Mouse (Mus musculus) liver, postnatal 0 days (tissue): Measurements from ENCODE around the gene Grap. TPM values are rescaled to one million over a fixed set of nuclear protein-coding genes. Genes with fewer than 3 reads are reported as not detected.

Source experiments
- ATAC-seq: fragments of 200-750 bp; cut with Nextera tagmentation; 2 replicates; pipeline ENCODE4 v1.8.0; 2017; ENCODE audit warnings: mild to moderate bottlenecking, moderate library complexity
- DNase-seq: peaks from one replicate; pipeline ENCODE4 v3.0.0-alpha.2; 2016
- H3K27ac ChIP-seq: fragments of 300-500 bp; sonication (generic); 2 replicates; pipeline ENCODE4 v1.5.1; 2014; ENCODE audit warnings: antibody characterized with exemption, moderate library complexity, mild to moderate bottlenecking, low read depth
- H3K27me3 ChIP-seq: fragments of 300-500 bp; sonication (generic); 2 replicates; pipeline ENCODE4 v1.6.1; 2014; ENCODE audit warnings: low read length, control low read depth, mixed read lengths; ENCODE audit not compliant: insufficient read depth
- H3K36me3 ChIP-seq: fragments of 300-500 bp; sonication (generic); replicated peaks from 2 replicates; pipeline ENCODE4 v1.6.1; 2014; ENCODE audit warnings: mild to moderate bottlenecking, control low read depth, low read length, moderate library complexity, mixed read lengths; ENCODE audit not compliant: insufficient read depth
- H3K4me1 ChIP-seq: fragments of 300-500 bp; sonication (generic); 2 replicates; pipeline ENCODE4 v1.6.1; 2014; ENCODE audit warnings: antibody characterized with exemption, mild to moderate bottlenecking, control low read depth; ENCODE audit not compliant: insufficient read depth
- H3K4me2 ChIP-seq: fragments of 300-500 bp; sonication (generic); 2 replicates; pipeline ENCODE4 v1.6.1; 2014; ENCODE audit warnings: low read depth, mild to moderate bottlenecking, low read length, moderate library complexity, mixed read lengths
- H3K4me3 ChIP-seq: fragments of 300-500 bp; sonication (generic); 2 replicates; pipeline ENCODE4 v1.5.1; 2014; ENCODE audit warnings: low read depth, low read length
- H3K9ac ChIP-seq: fragments of 300-500 bp; sonication (generic); replicated peaks from 2 replicates; pipeline ENCODE4 v1.6.1; 2014; ENCODE audit warnings: mild to moderate bottlenecking, moderate library complexity
- H3K9me3 ChIP-seq: fragments of 300-500 bp; sonication (generic); 2 replicates; pipeline ENCODE4 v1.6.1; 2016; ENCODE audit warnings: mild to moderate bottlenecking, control low read depth, low read length, mixed read lengths
- CTCF ChIP-seq: sonication (generic); IDR thresholded peaks from 2 replicates; pipeline ENCODE4 v1.5.1; 2016; ENCODE audit warnings: antibody characterized with exemption, low read depth
- EP300 ChIP-seq: IDR thresholded peaks from 2 replicates; pipeline ENCODE4 v1.6.1; 2016; ENCODE audit warnings: antibody characterized with exemption, low read depth, mild to moderate bottlenecking
- WGBS: fragments of 180-500 bp; shearing (Covaris S2); extraction: QIAGEN DNeasy Blood & Tissue Kit; methylation state at CpG from one replicate; pipeline ENCODE4 v1.1.7; 2014; ENCODE audit not compliant: insufficient replicate concordance; 5-methylcytosine and 5-hydroxymethylcytosine counted together
- polyA plus RNA-seq: library from polyadenylated mRNA; unstranded; fragments of >200 nt; fragmentation: Nextera tagmentation; extraction: Ambion mirVana; gene quantifications from 2 replicates; pipeline ENCODE4 v1.2.1, GENCODE M21; 2015

The Grap gene
- polyA plus RNA-seq, 1 experiment from 2014 or later: 6.7 TPM

- no peaks in the 10 kb centered on the region for H3K9me3 ChIP-seq
- peaks cover 6% of the 10 kb centered on the region for H3K4me1 ChIP-seq
- H3K9ac ChIP-seq: no peak overlapping the region; the same call in 1 of the 2 replicates
- H3K36me3 ChIP-seq: no peaks in the 10 kb centered on the region
- H3K27ac ChIP-seq: peak overlapping the region; percentile 16; the same call in 1 of the 2 replicates
- ATAC-seq: no peak
- H3K4me2 ChIP-seq: no peak overlapping the region
- WGBS: 67% methylated on average over 4 of the region's 4 CpGs
- DNase-seq: no peak
- H3K27me3 ChIP-seq: no peaks in the 10 kb centered on the region
- TF ChIP-seq CTCF: no peak
- no peak for TF ChIP-seq EP300
- no peak overlapping the region for H3K4me3 ChIP-seq
Observed at GRCm38 (mm10) chr11:61659011-61659858, 6.2 kb downstream of the Grap start.

DNA sequence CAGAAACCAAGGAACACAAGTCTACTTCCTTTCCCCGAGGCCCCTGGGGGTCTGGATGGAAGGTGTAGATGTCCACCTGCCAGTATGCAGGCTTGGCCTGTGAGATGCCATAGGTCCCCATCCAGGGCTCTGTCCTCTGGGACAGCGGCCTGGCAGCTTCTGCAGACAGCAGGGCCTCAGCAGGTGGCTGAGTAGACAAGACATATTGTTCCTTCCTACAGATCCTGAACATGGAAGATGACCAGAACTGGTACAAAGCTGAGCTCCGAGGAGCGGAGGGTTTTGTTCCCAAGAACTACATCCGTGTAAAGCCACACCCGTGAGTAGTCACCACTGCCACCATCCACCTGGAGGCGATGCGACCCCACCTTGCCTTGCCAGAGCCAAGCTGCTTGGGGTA, 6.9 kb downstream of the Grap start:
- Histone ChIP-seq H3K27ac (no peak overlapping the region), H3K4me1 (peaks cover 6% of the 10 kb centered on the region), H3K4me3 (no peak overlapping the region), H3K4me2 (no peak overlapping the region), H3K9me3 (no peaks in the 10 kb centered on the region), H3K36me3 (no peaks in the 10 kb centered on the region), H3K27me3 (no peaks in the 10 kb centered on the region), H3K9ac (no peak overlapping the region)
- DNase-seq (no peak), ATAC-seq (no peak)
- WGBS: 66% methylated on average over 8 of the region's 8 CpGs
- TF ChIP-seq CTCF (no peak), EP300 (no peak)

DNA sequence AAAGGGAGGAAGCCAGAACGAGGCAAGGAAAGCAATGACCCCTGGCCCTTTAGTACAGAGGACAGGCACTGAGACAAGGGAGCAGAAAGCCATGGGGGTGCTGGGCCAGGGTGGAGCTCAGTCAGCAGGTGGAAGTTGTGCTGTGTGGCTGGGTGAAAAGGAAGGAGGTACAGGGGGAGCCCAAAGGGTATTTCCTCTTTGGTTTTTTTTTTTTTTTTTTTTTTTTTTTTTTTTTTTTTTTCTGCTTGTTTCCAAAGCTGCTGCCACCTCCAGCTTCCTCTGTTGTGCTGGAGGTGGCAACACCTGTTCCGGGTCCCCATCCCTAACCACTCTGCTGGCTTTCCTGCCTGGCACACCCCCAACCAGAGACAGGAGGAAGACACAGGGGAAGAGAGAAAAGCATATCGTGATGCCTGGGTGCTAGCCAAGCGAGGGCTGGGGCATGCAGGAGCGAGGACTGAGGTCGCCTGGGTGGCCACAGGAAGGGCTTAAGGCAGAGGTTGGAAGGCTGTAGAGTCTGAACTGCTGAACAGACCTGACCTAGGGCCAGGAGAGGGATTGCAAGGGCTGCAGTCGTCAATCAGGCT, 7.8 kb downstream of the Grap start:
- TF ChIP-seq EP300 (no peak), CTCF (no peak)
- H3K9me3 ChIP-seq: no peaks in the 10 kb centered on the region
- no peak overlapping the region for H3K9ac ChIP-seq
- H3K4me2 ChIP-seq: no peak overlapping the region
- no peak for ATAC-seq
- H3K36me3 ChIP-seq: no peaks in the 10 kb centered on the region
- 34% methylated on average over 7 of the region's 7 CpGs for WGBS
- no peak overlapping the region for H3K27ac ChIP-seq
- peaks cover 6% of the 10 kb centered on the region for H3K4me1 ChIP-seq
- no peaks in the 10 kb centered on the region for H3K27me3 ChIP-seq
- H3K4me3 ChIP-seq: no peak overlapping the region
- DNase-seq: no peak

- no peak for DNase-seq
- H3K36me3 ChIP-seq: no peaks in the 10 kb centered on the region
- 87% methylated on average over 5 of the region's 5 CpGs for WGBS
Observed at GRCm38 (mm10) chr11:61662189-61662588, 9.1 kb downstream of the Grap start.

GRCm38 (mm10) chr11:61665401-61665800, 12.3 kb downstream of the Grap start:
- WGBS: 76% methylated on average over 4 of the region's 4 CpGs
- H3K4me1 ChIP-seq: no peaks in the 10 kb centered on the region
- no peaks in the 10 kb centered on the region for H3K36me3 ChIP-seq
- TF ChIP-seq CTCF (no peak), EP300 (no peak)
- no peak overlapping the region for H3K4me3 ChIP-seq
- no peaks in the 10 kb centered on the region for H3K9me3 ChIP-seq
- H3K27me3 ChIP-seq: no peaks in the 10 kb centered on the region
- H3K27ac ChIP-seq: no peak overlapping the region
- H3K9ac ChIP-seq: no peak overlapping the region
- H3K4me2 ChIP-seq: no peak overlapping the region
- ATAC-seq (no peak), DNase-seq (no peak)

More at GRCm38 (mm10) chr11:61662189-61662588, 9.1 kb downstream of the Grap start:
- H3K4me2 ChIP-seq: no peak overlapping the region
- no peak overlapping the region for H3K9ac ChIP-seq
- H3K4me3 ChIP-seq: no peak overlapping the region
- H3K4me1 ChIP-seq: peaks cover 6% of the 10 kb centered on the region
- H3K27ac ChIP-seq: no peak overlapping the region
- H3K9me3 ChIP-seq: no peaks in the 10 kb centered on the region
- ATAC-seq: no peak
- TF ChIP-seq EP300: no peak
- TF ChIP-seq CTCF: no peak
- no peaks in the 10 kb centered on the region for H3K27me3 ChIP-seq

GRCm38 (mm10) chr11:61665991-61666799, 13.1 kb downstream of the Grap start:
- TF ChIP-seq EP300: no peak
- peak; percentile 88 for TF ChIP-seq CTCF
- no peaks in the 10 kb centered on the region for H3K27me3 ChIP-seq
- no peak overlapping the region for H3K9ac ChIP-seq
- H3K36me3 ChIP-seq: no peaks in the 10 kb centered on the region
- no peak overlapping the region for H3K4me2 ChIP-seq
- no peaks in the 10 kb centered on the region for H3K9me3 ChIP-seq
- peak; percentile 51; the same call in 1 of the 2 replicates for ATAC-seq
- H3K4me3 ChIP-seq: no peak overlapping the region
- H3K27ac ChIP-seq: no peak overlapping the region
- WGBS: 65% methylated on average over 7 of the region's 7 CpGs
- peak; percentile 55 for DNase-seq
- no peaks in the 10 kb centered on the region for H3K4me1 ChIP-seq
